Mouse (Mus musculus) ES-E14 (cell line): Measurements from ENCODE around the gene Inmt. TPM values are rescaled to one million over a fixed set of nuclear protein-coding genes. Genes with fewer than 3 reads are reported as not detected.
A peak's percentile ranks its signal among the peaks of the same experiment; 100 is the strongest.

Experiments
- DNase-seq: peaks from one replicate; pipeline ENCODE4 v3.0.0-alpha.2; 2013; ENCODE audit warnings: low read depth, low spot score
- H3K27ac ChIP-seq: 2 replicates; pipeline ENCODE4 v1.5.1; 2012; ENCODE audit warnings: low read depth, mild to moderate bottlenecking, low read length, moderate library complexity, mixed read lengths; ENCODE audit not compliant: poor library complexity, insufficient read depth, severe bottlenecking
- H3K36me3 ChIP-seq: 2 replicates; pipeline ENCODE4 v1.6.1; 2012; ENCODE audit warnings: mild to moderate bottlenecking, low read length, moderate library complexity, mixed read lengths; ENCODE audit not compliant: control insufficient read depth, poor library complexity, insufficient read depth, severe bottlenecking
- H3K4me1 ChIP-seq, 2 experiments: fragments of 150-350 bp in 1 of 2; sonication (generic) in 1 of 2; 2 replicates each; pipeline ENCODE4 v1.6.1; 2012; ENCODE audit warnings: low read length in 2 of 2, mild to moderate bottlenecking in 1 of 2, mixed read lengths in 1 of 2; ENCODE audit not compliant: control insufficient read depth in 2 of 2, insufficient read depth in 2 of 2, poor library complexity in 1 of 2
- H3K4me3 ChIP-seq, 2 experiments: fragments of 150-350 bp in 1 of 2; sonication (generic) in 1 of 2; 2 replicates each; pipeline ENCODE4 v1.5.1; 2012; ENCODE audit warnings: low read length in 2 of 2, low read depth in 1 of 2, mild to moderate bottlenecking in 1 of 2, mixed read lengths in 1 of 2; ENCODE audit not compliant: insufficient read depth in 1 of 2, poor library complexity in 1 of 2, severe bottlenecking in 1 of 2
- H3K9ac ChIP-seq: 2 replicates; pipeline ENCODE4 v1.6.1; 2012; ENCODE audit warnings: low read depth, mild to moderate bottlenecking, low read length, mixed read lengths; ENCODE audit not compliant: poor library complexity, insufficient read depth, severe bottlenecking
- H3K9me3 ChIP-seq: fragments of 150-350 bp; sonication (generic); 2 replicates; pipeline ENCODE4 v1.6.1; 2012; ENCODE audit warnings: low read depth, mild to moderate bottlenecking, low read length; ENCODE audit not compliant: control insufficient read depth, insufficient read depth
- CHD2 ChIP-seq: IDR thresholded peaks from 2 replicates; pipeline ENCODE4 v1.6.1; 2014; ENCODE audit warnings: mild to moderate bottlenecking, low read depth, low read length, inconsistent platforms
- HCFC1 ChIP-seq: IDR thresholded peaks from 2 replicates; pipeline ENCODE4 v1.6.1; 2012; ENCODE audit warnings: low read length, inconsistent platforms, borderline replicate concordance; ENCODE audit not compliant: insufficient read depth
- MAFK ChIP-seq: IDR thresholded peaks from 2 replicates; pipeline ENCODE4 v1.6.1; 2014; ENCODE audit warnings: mild to moderate bottlenecking, low read depth, low read length, inconsistent platforms; ENCODE audit not compliant: insufficient read depth
- ZC3H11A ChIP-seq: IDR thresholded peaks from 2 replicates; pipeline ENCODE4 v1.6.1; 2012; ENCODE audit warnings: low read depth, mild to moderate bottlenecking, inconsistent platforms, low read length, borderline replicate concordance
- ZNF384 ChIP-seq: IDR thresholded peaks from 2 replicates; pipeline ENCODE4 v1.6.1; 2012; ENCODE audit warnings: low read depth, low read length, inconsistent platforms
- in situ Hi-C, 2 experiments: fragments of 600-800 bp; cut with MboI; formaldehyde crosslinking; loops; one replicate each; pipeline ENCODE4 v1.15.1; 2025; ENCODE audit warnings: low sequenced_read_pairs in 2 of 2, inconsistent platforms in 1 of 2; ENCODE audit not compliant: unreplicated experiment in 2 of 2
- total RNA-seq: library from RNA; depleted of rRNA; stranded (reverse); fragments of 300-350 nt; gene quantifications from 2 replicates; pipeline ENCODE4 v1.2.3, GENCODE M21; 2012

Gene Inmt
- total RNA-seq, 1 experiment = not detected

GRCm38 (mm10) chr6:55166777-55167463, 7.9 kb downstream of the Inmt start:
- in situ Hi-C loops = no loop called here
- peak; percentile 66 for DNase-seq
- peaks cover 0 to 7% of the 10 kb centered on the region in 2 experiments; a peak in 2 of 4 replicates for H3K4me1 ChIP-seq
- no peak overlapping the region for H3K27ac ChIP-seq
- no peak overlapping the region for H3K4me3 ChIP-seq
- no peaks in the 10 kb centered on the region for H3K9me3 ChIP-seq
- no peak overlapping the region for H3K9ac ChIP-seq
- TF ChIP-seq CHD2 (no peak), ZC3H11A (peak; percentile 86), MAFK (no peak), HCFC1 (no peak), ZNF384 (no peak)
- H3K36me3 ChIP-seq = no peaks in the 10 kb centered on the region

- H3K9ac ChIP-seq = no peak overlapping the region
- in situ Hi-C loops = no loop called here
- no peaks in the 10 kb centered on the region for H3K9me3 ChIP-seq
- H3K4me3 ChIP-seq = no peak overlapping the region
- H3K27ac ChIP-seq = no peak overlapping the region
- no peaks in the 10 kb centered on the region for H3K36me3 ChIP-seq
- peaks cover 2 to 13% of the 10 kb centered on the region in 2 experiments; a peak in 3 of 4 replicates for H3K4me1 ChIP-seq
- TF ChIP-seq ZNF384 (no peak), CHD2 (no peak), MAFK (no peak), ZC3H11A (no peak), HCFC1 (no peak)
- DNase-seq = no peak
Observed at GRCm38 (mm10) chr6:55163046-55163584, 11.7 kb downstream of the Inmt start.

- H3K27ac ChIP-seq = no peak overlapping the region
- H3K36me3 ChIP-seq = no peaks in the 10 kb centered on the region
- in situ Hi-C loops = no loop called here
- no peaks in the 10 kb centered on the region for H3K9me3 ChIP-seq
- TF ChIP-seq HCFC1 = no peak
- H3K4me1 ChIP-seq = peaks cover 2 to 13% of the 10 kb centered on the region in 2 experiments; a peak in 3 of 4 replicates
- H3K9ac ChIP-seq = no peak overlapping the region
- no peak overlapping the region for H3K4me3 ChIP-seq
- no peak for DNase-seq
Observed at GRCm38 (mm10) chr6:55161311-55161761, 13.5 kb downstream of the Inmt start.

- Histone ChIP-seq H3K27ac (no peak overlapping the region), H3K4me1 (peaks cover 2 to 9% of the 10 kb centered on the region in 2 experiments; a peak in 3 of 4 replicates), H3K9me3 (no peaks in the 10 kb centered on the region), H3K4me3 (no peak overlapping the region), H3K9ac (no peak overlapping the region), H3K36me3 (no peaks in the 10 kb centered on the region)
- peak; percentile 29 for DNase-seq
- in situ Hi-C loops = no loop called here
- no peak for TF ChIP-seq ZNF384
- TF ChIP-seq ZC3H11A = no peak
- no peak for TF ChIP-seq CHD2
- no peak for TF ChIP-seq MAFK
- no peak for TF ChIP-seq HCFC1
Observed at GRCm38 (mm10) chr6:55159256-55159655, 15.6 kb downstream of the Inmt start.

GRCm38 (mm10) chr6:55152226-55152625, 22.6 kb downstream of the Inmt start:
- Histone ChIP-seq H3K4me3 (no peak overlapping the region), H3K36me3 (no peaks in the 10 kb centered on the region)
- no peak for TF ChIP-seq ZNF384
- TF ChIP-seq CHD2 = no peak
- no peak for TF ChIP-seq MAFK
- no peak for TF ChIP-seq ZC3H11A
- TF ChIP-seq HCFC1 = no peak

More at GRCm38 (mm10) chr6:55152226-55152625, 22.6 kb downstream of the Inmt start:
- no peaks in the 10 kb centered on the region for H3K4me1 ChIP-seq
- H3K9me3 ChIP-seq = no peaks in the 10 kb centered on the region
- DNase-seq = no peak
- no peak overlapping the region for H3K27ac ChIP-seq
- in situ Hi-C loops = no loop called here
- no peak overlapping the region for H3K9ac ChIP-seq
